ENCODE assay signal across 9 mouse cellular contexts in genomic region chr1:181445630-181446257, GRCm38 (mm10).
A peak's percentile ranks its signal among the peaks of the same experiment; 100 is the strongest.
DNase-seq lines count a peak whose midpoint lies in the region; ATAC-seq lines count a peak whose summit lies in the region.
"Had no signal": no experiment of that assay in that cellular context is flagged by ENCODE, and none has a peak within 500 bp of the region (broad histone marks: within the 10 kb centered on the region; RNA-seq: fewer than 3 reads in every experiment).

No protein-coding gene starts in this region.

- H3K9me3 ChIP-seq in forebrain, embryonic 14.5 days (replicated peaks; ENCODE audit: control insufficient read depth, low read length), result no peaks in the 10 kb centered on the region
- no peaks in the 10 kb centered on the region for H3K9me3 ChIP-seq in forebrain, embryonic 11.5 days (ENCODE audit: control insufficient read depth, low read length)
- no peaks in the 10 kb centered on the region for H3K9me3 ChIP-seq in embryonic facial prominence, embryonic 13.5 days
- H3K9me3 ChIP-seq: G1E had no signal

- H3K9ac ChIP-seq in forebrain, embryonic 14.5 days (ENCODE audit: low read length), result no peak overlapping the region
- H3K9ac ChIP-seq in forebrain, embryonic 11.5 days (ENCODE audit: low read length), result no peak overlapping the region
- no peak overlapping the region for H3K9ac ChIP-seq in embryonic facial prominence, embryonic 13.5 days

- H3K4me3 ChIP-seq in forebrain, embryonic 14.5 days (ENCODE audit: low read depth, low read length), result no peak overlapping the region
- no peak overlapping the region for H3K4me3 ChIP-seq in forebrain, embryonic 11.5 days (ENCODE audit: low read depth, low read length)
- no peak overlapping the region for H3K4me3 ChIP-seq in embryonic facial prominence, embryonic 13.5 days

- no peak overlapping the region for H3K4me2 ChIP-seq in forebrain, embryonic 14.5 days (ENCODE audit: low read length)
- H3K4me2 ChIP-seq in forebrain, embryonic 11.5 days (ENCODE audit: low read depth, low read length, severe bottlenecking), result no peak overlapping the region
- no peak overlapping the region for H3K4me2 ChIP-seq in embryonic facial prominence, embryonic 13.5 days

- peak; percentile 68 for ATAC-seq in forebrain, embryonic 14.5 days
- no peak for ATAC-seq in forebrain, embryonic 11.5 days (replicated peaks; ENCODE audit: low FRiP score)
- no peak for ATAC-seq in embryonic facial prominence, embryonic 13.5 days (ENCODE audit: insufficient number of reproducible peaks, insufficient read depth, low FRiP score, low TSS enrichment, low read depth)
- ATAC-seq in frontal cortex, adult (ENCODE audit: low TSS enrichment), result no peak

- H3K4me1 ChIP-seq in forebrain, embryonic 14.5 days (ENCODE audit: control insufficient read depth, insufficient read depth, low read length), result peaks cover 4% of the 10 kb centered on the region; the same call in 1 of the 2 replicates
- no peaks in the 10 kb centered on the region for H3K4me1 ChIP-seq in forebrain, embryonic 11.5 days (replicated peaks; ENCODE audit: control insufficient read depth, insufficient read depth, low read length)
- peaks cover 30% of the 10 kb centered on the region for H3K4me1 ChIP-seq in embryonic facial prominence, embryonic 13.5 days

- 29% methylated on average over 1 of the region's 1 CpGs for WGBS in forebrain, embryonic 14.5 days
- 86% methylated on average over 1 of the region's 1 CpGs for WGBS in forebrain, embryonic 11.5 days
- 64% methylated on average over 1 of the region's 1 CpGs for WGBS in embryonic facial prominence, embryonic 13.5 days

- H3K36me3 ChIP-seq in forebrain, embryonic 14.5 days (ENCODE audit: control insufficient read depth, insufficient read depth, low read length), result no peaks in the 10 kb centered on the region
- no peaks in the 10 kb centered on the region for H3K36me3 ChIP-seq in forebrain, embryonic 11.5 days (ENCODE audit: control insufficient read depth, insufficient read depth, low read length)
- no peaks in the 10 kb centered on the region for H3K36me3 ChIP-seq in embryonic facial prominence, embryonic 13.5 days
- H3K36me3 ChIP-seq: G1E had no signal

- DNase-seq in forebrain, embryonic 14.5 days (ENCODE audit: low spot score), result peak; percentile 81
- no peak for DNase-seq in forebrain, embryonic 11.5 days (ENCODE audit: low spot score)
- peak; percentile 71 to 73 for DNase-seq in right cerebral cortex, postnatal 10 days (ENCODE audit: low spot score in 2 of 2)
- DNase-seq in right cerebral cortex, postnatal 25 days, result no peak
- DNase-seq in kidney, adult 9 months, result peak; percentile 77
- DNase-seq in thymus, postnatal 0 days (ENCODE audit: low spot score), result peak; percentile 27

- 0 out of 2 replicates have a peak overlapping the region, but pooled peaks have one; percentile 61 for H3K27ac ChIP-seq in forebrain, embryonic 14.5 days (ENCODE audit: low read depth, low read length)
- no peak overlapping the region for H3K27ac ChIP-seq in forebrain, embryonic 11.5 days (ENCODE audit: low read depth, low read length)
- peak overlapping the region; percentile 64; the same call in 1 of the 2 replicates for H3K27ac ChIP-seq in embryonic facial prominence, embryonic 13.5 days

- H3K27me3 ChIP-seq in forebrain, embryonic 14.5 days (replicated peaks; ENCODE audit: control insufficient read depth, insufficient read depth, low read length), result no peaks in the 10 kb centered on the region
- no peaks in the 10 kb centered on the region for H3K27me3 ChIP-seq in forebrain, embryonic 11.5 days (ENCODE audit: control insufficient read depth, insufficient read depth, low read length)
- no peaks in the 10 kb centered on the region for H3K27me3 ChIP-seq in embryonic facial prominence, embryonic 13.5 days

Comparison
In these comparisons a context has a peak if more than half of its experiments do, and no peak if none do; other contexts are left out.
1. DNase-seq: peak in forebrain, embryonic 14.5 days (single experiment), right cerebral cortex, postnatal 10 days (2 of 2), kidney, adult 9 months (single experiment) and thymus, postnatal 0 days (single experiment); none in forebrain, embryonic 11.5 days (single experiment) and right cerebral cortex, postnatal 25 days (single experiment).